Mouse (Mus musculus) liver, postnatal 0 days (tissue): ENCODE measurements around the gene Inpp4a. TPM values are rescaled to one million over a fixed set of nuclear protein-coding genes. Genes with fewer than 3 reads are reported as not detected.

ENCODE experiments used
- ATAC-seq: fragments of 200-750 bp; cut with Nextera tagmentation; 2 replicates; pipeline ENCODE4 v1.8.0; 2017; ENCODE audit warnings: mild to moderate bottlenecking, moderate library complexity
- DNase-seq: peaks from one replicate; pipeline ENCODE4 v3.0.0-alpha.2; 2016
- H3K27ac ChIP-seq: fragments of 300-500 bp; sonication (generic); 2 replicates; pipeline ENCODE4 v1.5.1; 2014; ENCODE audit warnings: antibody characterized with exemption, moderate library complexity, mild to moderate bottlenecking, low read depth
- H3K27me3 ChIP-seq: fragments of 300-500 bp; sonication (generic); 2 replicates; pipeline ENCODE4 v1.6.1; 2014; ENCODE audit warnings: low read length, control low read depth, mixed read lengths; ENCODE audit not compliant: insufficient read depth
- H3K36me3 ChIP-seq: fragments of 300-500 bp; sonication (generic); replicated peaks from 2 replicates; pipeline ENCODE4 v1.6.1; 2014; ENCODE audit warnings: mild to moderate bottlenecking, control low read depth, low read length, moderate library complexity, mixed read lengths; ENCODE audit not compliant: insufficient read depth
- H3K4me1 ChIP-seq: fragments of 300-500 bp; sonication (generic); 2 replicates; pipeline ENCODE4 v1.6.1; 2014; ENCODE audit warnings: antibody characterized with exemption, mild to moderate bottlenecking, control low read depth; ENCODE audit not compliant: insufficient read depth
- H3K4me2 ChIP-seq: fragments of 300-500 bp; sonication (generic); 2 replicates; pipeline ENCODE4 v1.6.1; 2014; ENCODE audit warnings: low read depth, mild to moderate bottlenecking, low read length, moderate library complexity, mixed read lengths
- H3K4me3 ChIP-seq: fragments of 300-500 bp; sonication (generic); 2 replicates; pipeline ENCODE4 v1.5.1; 2014; ENCODE audit warnings: low read depth, low read length
- H3K9ac ChIP-seq: fragments of 300-500 bp; sonication (generic); replicated peaks from 2 replicates; pipeline ENCODE4 v1.6.1; 2014; ENCODE audit warnings: mild to moderate bottlenecking, moderate library complexity
- H3K9me3 ChIP-seq: fragments of 300-500 bp; sonication (generic); 2 replicates; pipeline ENCODE4 v1.6.1; 2016; ENCODE audit warnings: mild to moderate bottlenecking, control low read depth, low read length, mixed read lengths
- CTCF ChIP-seq: sonication (generic); IDR thresholded peaks from 2 replicates; pipeline ENCODE4 v1.5.1; 2016; ENCODE audit warnings: antibody characterized with exemption, low read depth
- EP300 ChIP-seq: IDR thresholded peaks from 2 replicates; pipeline ENCODE4 v1.6.1; 2016; ENCODE audit warnings: antibody characterized with exemption, low read depth, mild to moderate bottlenecking
- WGBS: fragments of 180-500 bp; shearing (Covaris S2); extraction: QIAGEN DNeasy Blood & Tissue Kit; methylation state at CpG from one replicate; pipeline ENCODE4 v1.1.7; 2014; ENCODE audit not compliant: insufficient replicate concordance; 5-methylcytosine and 5-hydroxymethylcytosine counted together
- polyA plus RNA-seq: library from polyadenylated mRNA; unstranded; fragments of >200 nt; fragmentation: Nextera tagmentation; extraction: Ambion mirVana; gene quantifications from 2 replicates; pipeline ENCODE4 v1.2.1, GENCODE M21; 2015

Gene Inpp4a
- polyA plus RNA-seq, 1 experiment from 2014 or later, result 6.7 TPM

GRCm38 (mm10) chr1:37405137-37405536, 105.5 kb downstream of the Inpp4a start:
- H3K27me3 ChIP-seq, result no peaks in the 10 kb centered on the region
- DNase-seq (no peak), ATAC-seq (no peak)
- H3K9ac ChIP-seq, result no peak overlapping the region
- WGBS, result 73% methylated on average over 2 of the region's 2 CpGs
- H3K9me3 ChIP-seq, result no peaks in the 10 kb centered on the region
- TF ChIP-seq CTCF, result no peak
- TF ChIP-seq EP300, result no peak
- no peak overlapping the region for H3K4me2 ChIP-seq
- no peaks in the 10 kb centered on the region for H3K4me1 ChIP-seq
- no peak overlapping the region for H3K27ac ChIP-seq
- H3K4me3 ChIP-seq, result no peak overlapping the region
- peaks cover 16% of the 10 kb centered on the region for H3K36me3 ChIP-seq

GRCm38 (mm10) chr1:37407228-37407627, 107.6 kb downstream of the Inpp4a start:
- Histone ChIP-seq H3K9me3 (no peaks in the 10 kb centered on the region), H3K4me1 (no peaks in the 10 kb centered on the region), H3K4me3 (no peak overlapping the region), H3K27me3 (no peaks in the 10 kb centered on the region), H3K36me3 (peaks cover 13% of the 10 kb centered on the region; the same call in 1 of the 2 replicates), H3K9ac (no peak overlapping the region), H3K4me2 (no peak overlapping the region), H3K27ac (no peak overlapping the region)
- no peak for TF ChIP-seq CTCF
- no peak for TF ChIP-seq EP300
- ATAC-seq (no peak), DNase-seq (no peak)
- WGBS, result 70% methylated on average over 8 of the region's 8 CpGs

- WGBS, result 73% methylated on average over 8 of the region's 8 CpGs
- Histone ChIP-seq H3K36me3 (peaks cover 13% of the 10 kb centered on the region; the same call in 1 of the 2 replicates), H3K27me3 (no peaks in the 10 kb centered on the region), H3K9me3 (no peaks in the 10 kb centered on the region), H3K4me1 (no peaks in the 10 kb centered on the region), H3K27ac (no peak overlapping the region), H3K4me2 (no peak overlapping the region), H3K9ac (no peak overlapping the region), H3K4me3 (no peak overlapping the region)
- no peak for TF ChIP-seq CTCF
- no peak for DNase-seq
- ATAC-seq, result no peak
These were observed 108.4 kb downstream of the Inpp4a start for GRCm38 (mm10) chr1:37408059-37408458.

- Histone ChIP-seq H3K9ac (no peak overlapping the region), H3K36me3 (peaks cover 12% of the 10 kb centered on the region; the same call in 1 of the 2 replicates), H3K27ac (no peak overlapping the region), H3K4me1 (no peaks in the 10 kb centered on the region), H3K27me3 (no peaks in the 10 kb centered on the region), H3K9me3 (no peaks in the 10 kb centered on the region), H3K4me2 (no peak overlapping the region), H3K4me3 (no peak overlapping the region)
- 82% methylated on average over 3 of the region's 3 CpGs for WGBS
- ATAC-seq (no peak), DNase-seq (no peak)
- TF ChIP-seq CTCF (no peak), EP300 (no peak)
These were observed 109.0 kb downstream of the Inpp4a start for GRCm38 (mm10) chr1:37408678-37409077.

GRCm38 (mm10) chr1:37409647-37410046, 110.0 kb downstream of the Inpp4a start:
- ATAC-seq (no peak), DNase-seq (no peak)
- Histone ChIP-seq H3K4me1 (no peaks in the 10 kb centered on the region), H3K9ac (no peak overlapping the region), H3K27ac (no peak overlapping the region), H3K4me3 (no peak overlapping the region), H3K9me3 (no peaks in the 10 kb centered on the region), H3K36me3 (peaks cover 8% of the 10 kb centered on the region; the same call in 1 of the 2 replicates), H3K27me3 (no peaks in the 10 kb centered on the region), H3K4me2 (no peak overlapping the region)
- TF ChIP-seq CTCF, result no peak
- TF ChIP-seq EP300, result no peak

GRCm38 (mm10) chr1:37415394-37415793, 115.7 kb downstream of the Inpp4a start:
- H3K36me3 ChIP-seq, result peaks cover 16% of the 10 kb centered on the region
- 71% methylated on average over 1 of the region's 1 CpGs for WGBS
- no peak overlapping the region for H3K27ac ChIP-seq
- H3K4me1 ChIP-seq, result no peaks in the 10 kb centered on the region
- no peaks in the 10 kb centered on the region for H3K27me3 ChIP-seq
- no peak overlapping the region for H3K4me2 ChIP-seq
- H3K4me3 ChIP-seq, result no peak overlapping the region
- TF ChIP-seq CTCF (no peak), EP300 (no peak)
- no peak for ATAC-seq
- DNase-seq, result no peak
- no peaks in the 10 kb centered on the region for H3K9me3 ChIP-seq
- H3K9ac ChIP-seq, result no peak overlapping the region

- 100% methylated on average over 1 of the region's 1 CpGs for WGBS
- Histone ChIP-seq H3K36me3 (peaks cover 19% of the 10 kb centered on the region), H3K4me2 (no peak overlapping the region), H3K27ac (no peak overlapping the region), H3K9ac (no peak overlapping the region), H3K4me3 (no peak overlapping the region), H3K27me3 (no peaks in the 10 kb centered on the region), H3K9me3 (peaks cover 7% of the 10 kb centered on the region; the same call in 1 of the 2 replicates), H3K4me1 (no peaks in the 10 kb centered on the region)
- ATAC-seq (peak; percentile 93), DNase-seq (peak; percentile 54)
- TF ChIP-seq CTCF (peak; percentile 100), EP300 (no peak)
These were observed 119.8 kb downstream of the Inpp4a start for GRCm38 (mm10) chr1:37419420-37419819.
